Mouse (Mus musculus) cortical plate, adult 2 months (tissue): ENCODE data around the gene Hook2.

Source experiments
- CTCF ChIP-seq: fragments of 200-500 bp; IDR thresholded peaks from 2 replicates; pipeline ENCODE4 v1.5.1; 2011; ENCODE audit warnings: mild to moderate bottlenecking, control low read depth, low read length; ENCODE audit not compliant: insufficient read depth; ENCODE audit errors: extremely low read depth
- POLR2A ChIP-seq: fragments of 200-500 bp; IDR thresholded peaks from 2 replicates; pipeline ENCODE4 v1.6.1; 2011; ENCODE audit warnings: mild to moderate bottlenecking, low read length, control low read depth; ENCODE audit not compliant: insufficient read depth; ENCODE audit errors: extremely low read depth

DNA sequence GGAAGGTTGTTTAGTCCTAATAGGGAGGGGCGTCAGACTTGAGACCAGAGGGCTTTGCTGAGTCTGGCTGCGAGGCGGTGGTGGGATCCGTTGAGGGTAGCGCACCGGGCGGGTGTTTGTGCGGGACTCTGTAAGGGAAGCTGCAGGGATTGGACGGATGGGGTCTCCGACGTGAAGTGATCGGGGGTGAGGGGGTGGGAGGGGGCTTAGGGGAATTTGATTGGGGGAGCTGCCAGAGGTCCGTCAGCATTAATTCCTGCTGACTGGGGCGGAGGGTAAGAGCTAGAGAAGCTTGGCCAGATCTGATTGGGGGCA lies 46.9 kb downstream of the Hook2 start:
- TF ChIP-seq CTCF (no peak), POLR2A (no peak)
